Mouse (Mus musculus): ENCODE measurements around the gene Olfr836.
"Not testable (repeated sequence)": the region's sequence is repeated elsewhere in the genome, so short reads cannot be mapped to it uniquely, and the experiment has no call there.

Gene Olfr836

DNA sequence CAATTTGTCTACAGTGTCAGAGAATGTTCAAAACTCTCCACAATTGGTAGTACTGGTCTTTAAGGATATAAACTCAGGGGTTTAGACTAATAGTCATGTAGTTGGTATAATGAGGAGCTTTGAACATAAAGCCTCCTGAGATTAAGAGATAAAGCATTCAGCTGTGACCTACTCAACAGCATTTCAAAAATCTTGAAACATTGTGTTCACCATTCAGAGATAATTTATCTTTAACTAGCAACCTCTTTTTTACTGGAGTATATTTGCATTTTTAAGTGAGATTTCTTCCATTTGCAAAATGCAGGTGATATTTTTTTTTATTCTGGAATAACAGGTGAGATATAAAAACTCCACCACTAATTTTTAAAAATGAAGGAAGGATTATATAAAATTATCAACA is at the start of gene Olfr836:
TSS of gene Olfr836 (plus strand) at position 301 of the 400 bp plus-strand sequence.
- no peak for DNase-seq (ENCODE audit: low spot score in 2 of 2)

- no peak for DNase-seq (ENCODE audit: low spot score in 2 of 2)
These were observed 35.2 kb upstream of the Olfr836 start for GRCm38 (mm10) chr9:19084986-19085385.

- not testable (repeated sequence) for DNase-seq (ENCODE audit: low spot score in 2 of 2)
These were observed 27.1 kb upstream of the Olfr836 start for GRCm38 (mm10) chr9:19092889-19093753.

DNA sequence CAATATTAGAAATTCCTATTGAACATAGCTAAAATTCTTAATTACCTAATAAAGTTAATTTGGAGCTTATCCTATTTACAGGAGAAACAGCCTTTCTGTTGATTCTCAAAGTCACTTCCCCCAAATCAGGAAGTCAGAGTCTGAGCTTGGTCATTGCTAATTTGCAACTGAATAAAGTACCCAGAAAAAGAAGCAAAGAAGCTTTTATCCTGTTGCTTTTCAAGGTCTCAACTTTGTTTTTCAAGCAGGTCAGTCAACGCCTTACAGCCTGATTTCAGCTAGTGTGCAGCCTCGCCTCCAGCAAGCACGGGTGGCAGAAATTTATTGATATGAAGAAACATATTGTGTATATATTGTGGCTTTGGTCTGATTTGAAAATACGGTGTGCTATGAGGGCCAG is 22.9 kb upstream of the Olfr836 start:
- no peak for DNase-seq (ENCODE audit: low spot score in 2 of 2)

GRCm38 (mm10) chr9:19136017-19136416 is 15.8 kb downstream of the Olfr836 start, which contains the start of gene Olfr837:
TSS of gene Olfr837 (plus strand) at chr9:19136317.
- DNase-seq (ENCODE audit: low spot score in 2 of 2): no peak
